Comparison of ENCODE assay signal across 12 mouse cellular contexts in genomic region chr4:132387617-132388016, GRCm38 (mm10). TPM values are rescaled to one million over a fixed set of nuclear protein-coding genes. Genes with fewer than 3 reads are reported as not detected.
DNase-seq lines count a peak whose midpoint lies in the region; ATAC-seq and TF ChIP-seq lines count a peak whose summit lies in the region.
"Had no signal": no experiment of that assay in that cellular context is flagged by ENCODE, and none has a peak within 500 bp of the region (broad histone marks: within the 10 kb centered on the region; RNA-seq: fewer than 3 reads in every experiment).

No protein-coding gene starts in this region.

- no peak overlapping the region for H3K4me2 ChIP-seq in heart, embryonic 11.5 days
- H3K4me2 ChIP-seq in kidney, embryonic 15.5 days = no peak overlapping the region
- H3K4me2 ChIP-seq: limb, embryonic 13.5 days had no signal

- H3K36me3 ChIP-seq in heart, embryonic 11.5 days (ENCODE audit: control insufficient read depth, insufficient read depth, low read length) = peaks cover 5% of the 10 kb centered on the region
- peaks cover 6% of the 10 kb centered on the region; the same call in 1 of the 2 replicates for H3K36me3 ChIP-seq in thymus, adult 2 months (ENCODE audit: control insufficient read depth, insufficient read depth, low read length)
- H3K36me3 ChIP-seq in kidney, embryonic 15.5 days = peaks cover 40% of the 10 kb centered on the region

- H3K27me3 ChIP-seq in heart, embryonic 11.5 days (ENCODE audit: control insufficient read depth, insufficient read depth, low read length) = no peaks in the 10 kb centered on the region
- no peaks in the 10 kb centered on the region for H3K27me3 ChIP-seq in thymus, adult 2 months (ENCODE audit: control insufficient read depth, insufficient read depth, low read length)
- H3K27me3 ChIP-seq in kidney, embryonic 15.5 days = no peaks in the 10 kb centered on the region
- H3K27me3 ChIP-seq: limb, embryonic 13.5 days had no signal

- H3K9ac ChIP-seq in heart, embryonic 11.5 days (ENCODE audit: low read depth, low read length) = no peak overlapping the region
- no peak overlapping the region for H3K9ac ChIP-seq in kidney, embryonic 15.5 days
- H3K9ac ChIP-seq: limb, embryonic 13.5 days had no signal

- no peaks in the 10 kb centered on the region for H3K9me3 ChIP-seq in heart, embryonic 11.5 days (replicated peaks; ENCODE audit: control insufficient read depth, low read length)
- H3K9me3 ChIP-seq in kidney, embryonic 15.5 days (replicated peaks) = no peaks in the 10 kb centered on the region
- H3K9me3 ChIP-seq: limb, embryonic 13.5 days had no signal

- ATAC-seq in heart, embryonic 11.5 days (replicated peaks; ENCODE audit: insufficient number of reproducible peaks, low FRiP score, low TSS enrichment) = no peak
- ATAC-seq in kidney, embryonic 15.5 days (replicated peaks; ENCODE audit: low FRiP score) = no peak
- ATAC-seq: hindbrain, postnatal 0 days had no signal

- H3K27ac ChIP-seq in heart, embryonic 11.5 days (ENCODE audit: low read depth, low read length) = no peak overlapping the region
- H3K27ac ChIP-seq in thymus, adult 2 months (ENCODE audit: control insufficient read depth, insufficient read depth, low read length) = no peak overlapping the region
- H3K27ac ChIP-seq in kidney, embryonic 15.5 days = peak overlapping the region; percentile 41
- H3K27ac ChIP-seq: hindbrain, postnatal 0 days; limb, embryonic 13.5 days had no signal

- WGBS in heart, embryonic 11.5 days (ENCODE audit: insufficient replicate concordance) = 71% methylated on average over 5 of the region's 5 CpGs
- 93% methylated on average over 5 of the region's 5 CpGs for WGBS in thymus, adult 2 months
- WGBS in kidney, embryonic 15.5 days = 71% methylated on average over 5 of the region's 5 CpGs

- H3K4me3 ChIP-seq in heart, embryonic 11.5 days (ENCODE audit: low read depth, low read length) = no peak overlapping the region
- no peak overlapping the region for H3K4me3 ChIP-seq in thymus, adult 2 months (ENCODE audit: control insufficient read depth, insufficient read depth, low read length)
- no peak overlapping the region for H3K4me3 ChIP-seq in kidney, embryonic 15.5 days (replicated peaks)
- H3K4me3 ChIP-seq: limb, embryonic 13.5 days had no signal

- no peak for TF ChIP-seq CTCF in thymus, adult 2 months (IDR thresholded peaks at IDR 0.05; ENCODE audit: borderline replicate concordance, control insufficient read depth, extremely low read depth, insufficient read depth, low read length, poor library complexity)

- peak; percentile 49 to 72 for DNase-seq in heart, adult 18-20 months
- DNase-seq in thymus, postnatal 36 days = peak; percentile 4 to 17
- no peak for DNase-seq in thymus, adult 2 months
- DNase-seq in ovary, postnatal 10 days (ENCODE audit: low spot score) = no peak
- no peak for DNase-seq in layer of hippocampus, postnatal 36 days
- no peak for DNase-seq in adrenal gland, postnatal 25 days
- DNase-seq: gastrocnemius, postnatal 10 days; layer of hippocampus, adult 9-11 months had no signal

- H3K4me1 ChIP-seq in heart, embryonic 11.5 days (ENCODE audit: control insufficient read depth, insufficient read depth, low read length) = peaks cover 4% of the 10 kb centered on the region
- 0 out of 2 replicates have a peak, but pooled peaks cover 2% of the 10 kb centered on the region for H3K4me1 ChIP-seq in thymus, adult 2 months (replicated peaks; ENCODE audit: control insufficient read depth, insufficient read depth, low read length)
- H3K4me1 ChIP-seq in kidney, embryonic 15.5 days = peaks cover 15% of the 10 kb centered on the region
- H3K4me1 ChIP-seq: limb, embryonic 13.5 days had no signal

- no peak for TF ChIP-seq POLR2A in thymus, adult 2 months (IDR thresholded peaks at IDR 0.05; ENCODE audit: control insufficient read depth, extremely low read depth, insufficient read depth, low read length, poor library complexity)

RNA-seq across cellular contexts. Expression of gene Rcc1, which starts 34.2 kb away (rescaled TPM):
- total RNA-seq in heart, adult 18-20 months (2021) = 1 to 10 TPM; 6.4 to 7.5 TPM
- polyA plus RNA-seq in heart, embryonic 11.5 days (2014; fragmentation: Nextera tagmentation; extraction: Ambion mirVana) = 28.1 and 28.2 TPM in 2 replicates
- 31.9 and 40.8 TPM in 2 replicates for polyA plus RNA-seq in thymus, adult 2 months (2012; rRNA removed)
- polyA plus RNA-seq in kidney, embryonic 15.5 days (2015; fragmentation: Nextera tagmentation; extraction: Ambion mirVana) = 88.9 and 92.7 TPM in 2 replicates
- 10 to 100 TPM; 11.9 to 13.4 TPM for total RNA-seq in layer of hippocampus, postnatal 36 days (2021)
- 17.8 and 22.0 TPM in 2 replicates for total RNA-seq in adrenal gland, postnatal 25 days (2021)

RNA-seq across cellular contexts. Expression of gene Phactr4, which starts 34.7 kb away (rescaled TPM):
- total RNA-seq in heart, adult 18-20 months (2021) = 10 to 100 TPM; 17.6 to 20.1 TPM
- 24.5 and 29.1 TPM in 2 replicates for polyA plus RNA-seq in heart, embryonic 11.5 days (2014; fragmentation: Nextera tagmentation; extraction: Ambion mirVana)
- polyA plus RNA-seq in thymus, adult 2 months (2012; rRNA removed) = 11.3 and 13.0 TPM in 2 replicates
- polyA plus RNA-seq in kidney, embryonic 15.5 days (2015; fragmentation: Nextera tagmentation; extraction: Ambion mirVana) = 25.6 and 27.3 TPM in 2 replicates
- 10 to 100 TPM in 1 of 2 experiments, 1 to 10 TPM in 1; 8.3 to 12.8 TPM for total RNA-seq in layer of hippocampus, postnatal 36 days (2021)
- 60.0 and 69.8 TPM in 2 replicates for total RNA-seq in adrenal gland, postnatal 25 days (2021)

RNA-seq across cellular contexts. Expression of gene Trnau1ap, which starts 58.3 kb away (rescaled TPM):
- total RNA-seq in heart, adult 18-20 months (2021) = 10 to 100 TPM; 20.3 to 22.3 TPM
- polyA plus RNA-seq in heart, embryonic 11.5 days (2014; fragmentation: Nextera tagmentation; extraction: Ambion mirVana) = 72.0 and 81.8 TPM in 2 replicates
- polyA plus RNA-seq in thymus, adult 2 months (2012; rRNA removed) = 18.9 and 23.1 TPM in 2 replicates
- 73.6 and 80.5 TPM in 2 replicates for polyA plus RNA-seq in kidney, embryonic 15.5 days (2015; fragmentation: Nextera tagmentation; extraction: Ambion mirVana)
- total RNA-seq in layer of hippocampus, postnatal 36 days (2021) = 10 to 100 TPM; 18.6 to 19.6 TPM
- 35.6 and 37.0 TPM in 2 replicates for total RNA-seq in adrenal gland, postnatal 25 days (2021)

Comparison
In these comparisons a context has a peak if more than half of its experiments do, and no peak if none do; other contexts are left out.
1. DNase-seq: peak in heart, adult 18-20 months (2 of 2) and thymus, postnatal 36 days (2 of 2); none in thymus, adult 2 months (single experiment), ovary, postnatal 10 days (single experiment), layer of hippocampus, postnatal 36 days (0 of 2) and adrenal gland, postnatal 25 days (single experiment).